Mouse (Mus musculus) embryo, embryonic 11 days (tissue): ENCODE results near the gene Vmn1r33.
"Not testable (repeated sequence)": the region's sequence is repeated elsewhere in the genome, so short reads cannot be mapped to it uniquely, and the experiment has no call there.

Experiments
- DNase-seq: peaks from one replicate; pipeline ENCODE4 v3.0.0-alpha.2; 2015

Vmn1r33 gene

GRCm38 (mm10) chr6:66618182-66618581 lies at the start of gene Vmn1r33:
TSS of gene Vmn1r33 (minus strand) at chr6:66618282.
- not testable (repeated sequence) for DNase-seq

DNA sequence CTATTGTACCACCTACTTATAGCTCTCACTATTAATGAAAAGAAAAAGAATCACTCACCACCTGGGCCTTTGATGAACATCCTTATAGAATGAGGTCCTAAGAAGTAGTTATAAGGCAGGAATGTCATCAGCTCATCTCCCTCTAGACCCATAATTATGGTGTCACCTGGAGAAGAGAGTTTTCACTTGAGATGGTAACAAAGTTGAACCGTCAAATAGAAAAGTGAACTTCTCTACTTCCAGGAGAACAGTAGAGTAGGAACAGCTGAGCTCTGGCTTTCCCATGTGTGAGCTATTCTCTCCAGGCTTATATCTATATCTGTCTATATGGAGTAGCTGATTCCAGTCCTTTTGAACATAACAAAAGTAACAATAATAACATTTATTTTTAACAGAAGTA lies 25.7 kb upstream of the Vmn1r33 start, which contains the start of gene Vmn1r34:
TSS of gene Vmn1r34 (minus strand) at position 101 of the 400 bp plus-strand sequence.
- DNase-seq, result no peak

- DNase-seq, result no peak
These were observed 22.3 kb downstream of the Vmn1r33 start for GRCm38 (mm10) chr6:66595804-66596203.
